Mouse (Mus musculus) neural tube, embryonic 15.5 days (tissue): ENCODE measurements around the gene Mfap1b. TPM values are rescaled to one million over a fixed set of nuclear protein-coding genes. Genes with fewer than 3 reads are reported as not detected.
A peak's percentile ranks its signal among the peaks of the same experiment; 100 is the strongest.
"Not testable (repeated sequence)": the region's sequence is repeated elsewhere in the genome, so short reads cannot be mapped to it uniquely, and the experiment has no call there.

ENCODE experiments used
- ATAC-seq: fragments of 200-750 bp; cut with Nextera tagmentation; 2 replicates; pipeline ENCODE4 v1.8.0; 2017; ENCODE audit warnings: mild to moderate bottlenecking, moderate TSS enrichment, moderate library complexity; ENCODE audit not compliant: low FRiP score
- H3K27ac ChIP-seq: fragments of 300-500 bp; sonication (generic); replicated peaks from 2 replicates; pipeline ENCODE4 v1.5.1; 2015; ENCODE audit warnings: mild to moderate bottlenecking, inconsistent platforms
- H3K27me3 ChIP-seq: fragments of 300-500 bp; sonication (generic); replicated peaks from 2 replicates; pipeline ENCODE4 v1.6.1; 2015; ENCODE audit warnings: inconsistent platforms
- H3K36me3 ChIP-seq: fragments of 300-500 bp; sonication (generic); 2 replicates; pipeline ENCODE4 v1.6.1; 2015; ENCODE audit warnings: inconsistent platforms
- H3K4me1 ChIP-seq: fragments of 300-500 bp; sonication (generic); 2 replicates; pipeline ENCODE4 v1.6.1; 2015; ENCODE audit warnings: inconsistent platforms
- H3K4me2 ChIP-seq: fragments of 300-500 bp; sonication (generic); 2 replicates; pipeline ENCODE4 v1.6.1; 2015; ENCODE audit warnings: inconsistent platforms, mild to moderate bottlenecking, moderate library complexity
- H3K4me3 ChIP-seq: fragments of 300-500 bp; sonication (generic); replicated peaks from 2 replicates; pipeline ENCODE4 v1.5.1; 2015; ENCODE audit warnings: mild to moderate bottlenecking, inconsistent platforms
- H3K9ac ChIP-seq: fragments of 300-500 bp; sonication (generic); replicated peaks from 2 replicates; pipeline ENCODE4 v1.6.1; 2015; ENCODE audit warnings: mild to moderate bottlenecking, inconsistent platforms
- H3K9me3 ChIP-seq: fragments of 300-500 bp; sonication (generic); replicated peaks from 2 replicates; pipeline ENCODE4 v1.6.1; 2016; ENCODE audit warnings: inconsistent platforms
- WGBS: fragments of 180-500 bp; shearing (Covaris S2); methylation state at CpG from one replicate; pipeline ENCODE4 v1.1.7; 2015; ENCODE audit warnings: mixed read lengths; 5-methylcytosine and 5-hydroxymethylcytosine counted together
- polyA plus RNA-seq: library from polyadenylated mRNA; unstranded; fragments of >200 nt; fragmentation: Nextera tagmentation; extraction: Ambion mirVana; gene quantifications from 2 replicates; pipeline ENCODE4 v1.2.1, GENCODE M21; 2015

Gene Mfap1b
- polyA plus RNA-seq, 1 experiment from 2014 or later = 67.8 TPM

GRCm38 (mm10) chr2:121505942-121506882 lies 32.3 kb upstream of the Mfap1b start, which contains the start of the genes Mfap1a and Wdr76:
Mfap1a (minus strand) TSS chr2:121506665.
Wdr76 (plus strand) TSS chr2:121506723.
- Histone ChIP-seq H3K27ac (peak within 1 kb of the TSS; percentile 69; the same call in 1 of the 2 replicates), H3K9ac (peak within 1 kb of the TSS; percentile 74), H3K4me1 (peaks cover 19% of the 10 kb centered on the region), H3K4me2 (peak within 1 kb of the TSS; percentile 76), H3K4me3 (peak within 1 kb of the TSS; percentile 66)
- H3K9me3 ChIP-seq, H3K27me3 ChIP-seq, H3K36me3 ChIP-seq: not testable (repeated sequence)
- peak; percentile 95 for ATAC-seq
- WGBS = 5% methylated on average over 42 of the region's 42 CpGs

DNA sequence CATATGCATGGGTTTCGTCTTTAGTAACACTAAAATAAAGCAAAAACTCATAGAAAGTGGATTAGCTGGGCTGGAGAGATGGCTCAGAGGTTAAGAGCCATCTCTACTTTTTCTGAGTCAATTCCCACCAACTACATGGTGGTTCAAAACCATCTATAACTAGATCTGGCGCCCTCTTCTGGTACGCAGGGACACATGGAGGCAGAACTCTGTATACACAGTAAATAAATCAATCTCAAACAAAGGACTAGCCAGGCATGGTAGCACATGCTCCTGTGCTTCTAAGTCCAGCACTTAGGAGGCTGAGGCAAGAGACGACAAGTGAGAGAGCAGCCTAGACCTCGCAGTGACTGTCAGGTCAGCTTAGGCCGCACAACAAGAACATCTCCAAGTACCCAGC lies 27.7 kb upstream of the Mfap1b start:
- H3K36me3 ChIP-seq, H3K4me2 ChIP-seq, H3K9ac ChIP-seq, H3K4me3 ChIP-seq, H3K9me3 ChIP-seq, H3K27ac ChIP-seq, ATAC-seq, H3K27me3 ChIP-seq, H3K4me1 ChIP-seq: not testable (repeated sequence)
- WGBS = 81% methylated on average over 2 of the region's 6 CpGs

GRCm38 (mm10) chr2:121484403-121484802 lies 10.5 kb upstream of the Mfap1b start:
- H3K4me2 ChIP-seq, H3K4me1 ChIP-seq, H3K27me3 ChIP-seq, H3K4me3 ChIP-seq, H3K36me3 ChIP-seq, H3K9me3 ChIP-seq, H3K9ac ChIP-seq, ATAC-seq, H3K27ac ChIP-seq: not testable (repeated sequence)
- WGBS = 78% methylated on average over 2 of the region's 2 CpGs

DNA sequence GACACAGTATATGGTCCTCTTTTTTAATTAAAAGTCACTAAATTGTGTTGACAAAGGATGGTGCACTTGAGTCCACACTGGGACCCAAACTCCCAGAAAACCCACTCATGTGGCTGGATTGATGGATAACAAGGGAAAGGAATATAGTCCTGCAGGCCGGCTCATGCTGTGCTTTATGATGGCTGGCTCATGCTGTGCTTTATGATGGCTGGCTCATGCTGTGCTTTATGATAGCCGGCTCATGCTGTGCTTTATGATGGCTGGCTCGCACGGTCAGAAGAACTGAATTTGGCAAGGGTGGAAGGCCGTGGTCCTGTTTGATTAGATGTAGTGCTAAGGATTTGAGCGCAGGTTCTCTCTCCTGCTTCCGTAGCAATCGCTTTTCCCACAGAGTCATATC lies 9.7 kb upstream of the Mfap1b start:
- H3K4me3 ChIP-seq = no peak overlapping the region
- no peak for ATAC-seq
- H3K9me3 ChIP-seq = no peaks in the 10 kb centered on the region
- H3K4me1 ChIP-seq = peaks cover 9% of the 10 kb centered on the region
- no peaks in the 10 kb centered on the region for H3K27me3 ChIP-seq
- WGBS = 15% methylated on average over 8 of the region's 8 CpGs
- H3K36me3 ChIP-seq = no peaks in the 10 kb centered on the region
- H3K4me2 ChIP-seq = no peak overlapping the region
- no peak overlapping the region for H3K27ac ChIP-seq
- no peak overlapping the region for H3K9ac ChIP-seq

GRCm38 (mm10) chr2:121480916-121481315 lies 7.0 kb upstream of the Mfap1b start:
- H3K27ac ChIP-seq, H3K27me3 ChIP-seq, ATAC-seq, H3K4me1 ChIP-seq, H3K9ac ChIP-seq, H3K4me3 ChIP-seq, H3K4me2 ChIP-seq, H3K36me3 ChIP-seq, H3K9me3 ChIP-seq: not testable (repeated sequence)
- WGBS = 88% methylated on average over 13 of the region's 13 CpGs

DNA sequence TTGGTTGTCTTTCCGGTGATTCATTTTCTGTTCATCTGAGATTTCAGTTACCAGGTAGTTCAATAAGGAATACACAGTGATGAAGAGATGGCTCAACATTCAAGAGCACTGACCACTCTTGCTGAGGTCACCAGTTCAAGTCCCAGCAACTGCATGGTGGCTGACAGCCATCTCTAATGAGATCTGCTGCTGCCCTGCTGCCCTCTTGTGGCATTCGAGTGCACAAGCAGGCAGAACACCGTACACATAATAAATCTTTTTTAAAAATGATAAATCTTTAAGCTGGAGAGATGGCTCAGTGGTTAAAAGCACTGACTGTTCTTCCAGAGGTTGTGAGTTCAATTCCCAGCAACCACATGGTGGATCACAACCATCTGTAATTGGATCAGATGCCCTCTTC lies 6.6 kb upstream of the Mfap1b start:
- no peak overlapping the region for H3K4me3 ChIP-seq
- no peaks in the 10 kb centered on the region for H3K9me3 ChIP-seq
- H3K4me2 ChIP-seq = no peak overlapping the region
- WGBS = 64% methylated on average over 3 of the region's 3 CpGs
- no peak overlapping the region for H3K27ac ChIP-seq
- ATAC-seq = no peak
- H3K4me1 ChIP-seq = peaks cover 9% of the 10 kb centered on the region
- H3K9ac ChIP-seq = no peak overlapping the region
- no peaks in the 10 kb centered on the region for H3K27me3 ChIP-seq
- no peaks in the 10 kb centered on the region for H3K36me3 ChIP-seq

GRCm38 (mm10) chr2:121477491-121478266 lies 3.8 kb upstream of the Mfap1b start:
- Histone ChIP-seq H3K9ac (no peak overlapping the region), H3K9me3 (no peaks in the 10 kb centered on the region), H3K27me3 (no peaks in the 10 kb centered on the region), H3K4me2 (no peak overlapping the region), H3K4me3 (no peak overlapping the region), H3K36me3 (no peaks in the 10 kb centered on the region), H3K4me1 (peaks cover 10% of the 10 kb centered on the region), H3K27ac (no peak overlapping the region)
- 80% methylated on average over 3 of the region's 3 CpGs for WGBS
- no peak for ATAC-seq

GRCm38 (mm10) chr2:121475306-121475705 lies 1.4 kb upstream of the Mfap1b start:
- not testable (repeated sequence) for H3K27me3 ChIP-seq, H3K36me3 ChIP-seq, H3K4me3 ChIP-seq, H3K27ac ChIP-seq, H3K4me2 ChIP-seq, H3K9me3 ChIP-seq, ATAC-seq, H3K9ac ChIP-seq
- H3K4me1 ChIP-seq = peaks cover 14% of the 10 kb centered on the region
- 95% methylated on average over 2 of the region's 2 CpGs for whole genome bisulfite sequencing

GRCm38 (mm10) chr2:121474180-121474535 lies 291 bp upstream of the Mfap1b start:
- Histone ChIP-seq H3K9me3 (no peaks in the 10 kb centered on the region), H3K27ac (peak overlapping the region; percentile 72), H3K9ac (0 out of 2 replicates have a peak overlapping the region, but pooled peaks have one; percentile 71), H3K27me3 (no peaks in the 10 kb centered on the region), H3K4me3 (peak overlapping the region; percentile 64), H3K36me3 (0 out of 2 replicates have a peak, but pooled peaks cover 5% of the 10 kb centered on the region), H3K4me2 (peak overlapping the region; percentile 79), H3K4me1 (peaks cover 14% of the 10 kb centered on the region)
- 34% methylated on average over 8 of the region's 8 CpGs for WGBS
- no peak for ATAC-seq

GRCm38 (mm10) chr2:121472783-121473182 lies 1.1 kb downstream of the Mfap1b start:
- H3K4me1 ChIP-seq = peaks cover 14% of the 10 kb centered on the region
- not testable (repeated sequence) for H3K27ac ChIP-seq, H3K9ac ChIP-seq, H3K4me3 ChIP-seq, H3K27me3 ChIP-seq, ATAC-seq, H3K36me3 ChIP-seq, H3K9me3 ChIP-seq
- WGBS = 93% methylated on average over 3 of the region's 3 CpGs
- peak overlapping the region; percentile 79 for H3K4me2 ChIP-seq

- not testable (repeated sequence) for H3K4me3 ChIP-seq, H3K27ac ChIP-seq, H3K9me3 ChIP-seq, H3K4me2 ChIP-seq, H3K36me3 ChIP-seq, H3K27me3 ChIP-seq, H3K9ac ChIP-seq, H3K4me1 ChIP-seq, ATAC-seq
- 75% methylated on average over 2 of the region's 6 CpGs for WGBS
Observed at GRCm38 (mm10) chr2:121468982-121469381, 4.9 kb downstream of the Mfap1b start.

GRCm38 (mm10) chr2:121460071-121460470 lies 13.8 kb downstream of the Mfap1b start:
- Histone ChIP-seq H3K36me3 (peaks cover 24% of the 10 kb centered on the region), H3K9me3 (no peaks in the 10 kb centered on the region), H3K4me3 (no peak overlapping the region), H3K27ac (no peak overlapping the region), H3K4me1 (peaks cover 18% of the 10 kb centered on the region), H3K4me2 (no peak overlapping the region), H3K27me3 (no peaks in the 10 kb centered on the region), H3K9ac (no peak overlapping the region)
- no peak for ATAC-seq
- WGBS = 59% methylated on average over 2 of the region's 2 CpGs
